Mouse (Mus musculus) forebrain, embryonic 15.5 days (tissue): ENCODE results near the gene Specc1. TPM values are rescaled to one million over a fixed set of nuclear protein-coding genes. Genes with fewer than 3 reads are reported as not detected.

Experiments
- ATAC-seq: fragments of 200-750 bp; cut with Nextera tagmentation; replicated peaks from 2 replicates; pipeline ENCODE4 v1.8.0; 2017; ENCODE audit warnings: mild to moderate bottlenecking, moderate TSS enrichment, moderate library complexity
- H3K27ac ChIP-seq: fragments of 300-500 bp; sonication (generic); replicated peaks from 2 replicates; pipeline ENCODE4 v1.5.1; 2015; ENCODE audit warnings: mild to moderate bottlenecking, inconsistent platforms
- H3K27me3 ChIP-seq: fragments of 300-500 bp; sonication (generic); 2 replicates; pipeline ENCODE4 v1.6.1; 2015; ENCODE audit warnings: inconsistent platforms
- H3K36me3 ChIP-seq: fragments of 300-500 bp; sonication (generic); 2 replicates; pipeline ENCODE4 v1.6.1; 2015; ENCODE audit warnings: mild to moderate bottlenecking, inconsistent platforms
- H3K4me1 ChIP-seq: fragments of 300-500 bp; sonication (generic); 2 replicates; pipeline ENCODE4 v1.6.1; 2015; ENCODE audit warnings: inconsistent platforms
- H3K4me2 ChIP-seq: fragments of 300-500 bp; sonication (generic); replicated peaks from 2 replicates; pipeline ENCODE4 v1.6.1; 2015; ENCODE audit warnings: mild to moderate bottlenecking, inconsistent platforms
- H3K4me3 ChIP-seq: fragments of 300-500 bp; sonication (generic); 2 replicates; pipeline ENCODE4 v1.5.1; 2015; ENCODE audit warnings: mild to moderate bottlenecking, inconsistent platforms
- H3K9ac ChIP-seq: fragments of 300-500 bp; sonication (generic); replicated peaks from 2 replicates; pipeline ENCODE4 v1.6.1; 2015; ENCODE audit warnings: mild to moderate bottlenecking, inconsistent platforms
- H3K9me3 ChIP-seq: fragments of 300-500 bp; sonication (generic); 2 replicates; pipeline ENCODE4 v1.6.1; 2016; ENCODE audit warnings: inconsistent platforms
- WGBS: fragments of 180-500 bp; shearing (Covaris S2); methylation state at CpG from one replicate; pipeline ENCODE4 v1.1.7; 2015; ENCODE audit warnings: mixed read lengths; 5-methylcytosine and 5-hydroxymethylcytosine counted together
- polyA plus RNA-seq: library from polyadenylated mRNA; unstranded; fragments of >200 nt; fragmentation: Nextera tagmentation; extraction: Ambion mirVana; gene quantifications from 2 replicates; pipeline ENCODE4 v1.2.1, GENCODE M21; 2015

Specc1 gene
- polyA plus RNA-seq, 1 experiment from 2014 or later, result 11.7 TPM

DNA sequence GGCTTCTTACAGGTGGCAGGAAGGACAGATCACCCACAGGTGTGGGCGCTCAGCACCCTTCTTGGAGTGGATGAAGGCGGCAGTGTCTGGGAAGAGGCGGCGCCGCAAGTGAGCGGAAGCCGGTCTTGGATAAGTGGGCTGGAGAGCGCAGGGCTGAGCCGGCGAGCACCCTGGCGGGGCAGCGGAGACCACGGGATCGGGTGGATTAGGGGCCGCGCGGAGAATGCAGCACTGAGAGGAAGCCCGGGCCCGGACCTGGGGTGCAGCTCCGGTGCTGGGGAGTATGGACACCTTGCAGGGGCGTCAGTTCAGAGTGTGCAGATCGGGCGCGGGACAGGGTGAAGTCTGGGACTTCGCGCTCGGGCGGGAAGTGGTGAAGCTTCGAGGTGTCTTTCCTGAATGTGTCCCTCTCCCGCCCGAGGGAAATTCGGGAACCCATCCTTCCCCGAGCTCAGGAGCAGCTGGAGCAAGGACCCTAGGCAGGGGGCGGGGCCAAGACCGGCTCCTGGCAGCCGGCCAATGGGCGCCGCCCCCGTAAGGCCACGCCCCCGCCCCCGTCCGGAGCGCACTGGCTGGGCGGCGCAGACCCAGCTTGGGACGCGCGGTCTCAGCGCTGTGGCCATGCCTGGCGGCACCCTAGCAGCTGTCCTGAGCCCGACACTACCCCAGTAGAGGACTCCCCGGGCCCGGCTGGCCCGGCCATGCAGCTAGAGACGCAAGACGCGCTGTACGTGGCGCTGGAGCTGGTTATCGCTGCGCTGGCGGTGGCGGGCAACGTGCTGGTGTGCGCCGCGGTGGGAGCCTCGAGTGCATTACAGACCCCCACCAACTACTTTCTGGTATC, 292.1 kb downstream of the Specc1 start, which contains the start of gene Adora2b:
Gene Adora2b, plus strand, starts transcription at position 584 of the 844 bp plus-strand sequence.
- Histone ChIP-seq H3K4me3 (peak within 1 kb of the TSS; percentile 59), H3K4me2 (peak within 1 kb of the TSS; percentile 97), H3K9ac (peak within 1 kb of the TSS; percentile 46), H3K36me3 (no peaks in the 10 kb centered on the region), H3K27ac (no peak within 1 kb of the TSS), H3K4me1 (peaks cover 18% of the 10 kb centered on the region), H3K27me3 (peaks cover 29% of the 10 kb centered on the region), H3K9me3 (no peaks in the 10 kb centered on the region)
- ATAC-seq, result peak; percentile 88
- 1% methylated on average over 69 of the region's 69 CpGs for WGBS

DNA sequence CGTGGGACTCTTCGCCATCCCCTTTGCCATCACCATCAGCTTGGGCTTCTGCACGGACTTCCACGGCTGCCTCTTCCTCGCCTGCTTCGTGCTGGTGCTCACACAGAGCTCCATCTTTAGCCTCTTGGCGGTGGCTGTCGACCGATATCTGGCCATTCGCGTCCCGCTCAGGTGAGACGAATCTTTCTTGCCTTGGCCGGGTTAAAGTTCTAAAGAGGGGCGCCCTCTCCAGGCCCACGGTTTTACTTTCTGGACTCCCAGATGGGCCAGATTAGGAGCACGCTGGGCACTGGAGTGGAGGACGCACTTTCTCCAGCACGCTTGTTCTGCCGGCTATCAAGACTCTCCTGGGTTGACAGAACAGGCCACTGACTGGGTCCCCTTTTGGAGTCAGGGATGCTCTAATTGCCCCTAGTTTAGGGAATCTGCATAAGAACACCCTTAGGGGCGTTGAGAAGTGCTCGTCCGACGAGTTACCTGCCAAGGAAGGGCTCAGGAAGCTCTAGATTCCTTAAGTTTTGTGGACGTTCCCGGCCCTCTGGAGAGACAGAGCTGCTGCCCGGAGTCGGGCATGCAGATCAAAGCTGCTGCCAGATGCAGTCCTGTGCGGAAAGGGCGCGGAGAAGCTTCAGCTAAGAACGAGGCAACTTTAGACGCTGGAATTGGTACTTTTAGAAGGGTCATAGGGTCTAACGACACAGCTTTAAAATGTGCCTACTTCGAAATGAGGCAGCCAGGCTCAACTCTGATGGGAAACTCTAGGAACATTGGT, 292.9 kb downstream of the Specc1 start:
- H3K9ac ChIP-seq, result peak overlapping the region; percentile 46
- H3K36me3 ChIP-seq, result no peaks in the 10 kb centered on the region
- peak overlapping the region; percentile 59 for H3K4me3 ChIP-seq
- H3K27me3 ChIP-seq, result peaks cover 29% of the 10 kb centered on the region
- H3K4me1 ChIP-seq, result peaks cover 18% of the 10 kb centered on the region
- H3K9me3 ChIP-seq, result no peaks in the 10 kb centered on the region
- H3K4me2 ChIP-seq, result peak overlapping the region; percentile 97
- WGBS, result 3% methylated on average over 35 of the region's 35 CpGs
- ATAC-seq, result peak; percentile 44
- H3K27ac ChIP-seq, result no peak overlapping the region

DNA sequence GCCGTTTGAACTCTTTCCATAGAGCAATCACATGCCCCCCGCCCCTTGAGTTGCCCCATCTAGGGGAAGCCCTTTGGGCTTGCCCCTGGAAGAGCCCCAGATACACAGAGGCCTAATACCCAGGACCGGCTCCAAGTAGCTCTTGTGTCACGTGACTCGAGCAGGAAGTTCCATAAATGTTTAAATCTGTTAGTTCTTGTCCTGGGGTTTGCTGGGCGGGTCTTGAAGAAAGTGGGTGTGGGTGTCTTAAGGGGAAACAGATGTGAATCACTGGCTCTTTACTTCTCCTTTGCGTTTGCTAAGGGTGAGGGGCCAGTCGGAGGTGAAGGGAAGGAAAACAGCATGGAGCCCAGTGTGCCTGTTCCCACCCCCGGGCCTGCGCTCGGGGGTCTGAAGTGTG, 294.5 kb downstream of the Specc1 start:
- Histone ChIP-seq H3K4me1 (peaks cover 18% of the 10 kb centered on the region), H3K9ac (no peak overlapping the region), H3K27ac (no peak overlapping the region), H3K4me3 (no peak overlapping the region), H3K27me3 (peaks cover 29% of the 10 kb centered on the region), H3K36me3 (no peaks in the 10 kb centered on the region), H3K9me3 (no peaks in the 10 kb centered on the region), H3K4me2 (no peak overlapping the region)
- ATAC-seq, result no peak
- 78% methylated on average over 11 of the region's 11 CpGs for WGBS

DNA sequence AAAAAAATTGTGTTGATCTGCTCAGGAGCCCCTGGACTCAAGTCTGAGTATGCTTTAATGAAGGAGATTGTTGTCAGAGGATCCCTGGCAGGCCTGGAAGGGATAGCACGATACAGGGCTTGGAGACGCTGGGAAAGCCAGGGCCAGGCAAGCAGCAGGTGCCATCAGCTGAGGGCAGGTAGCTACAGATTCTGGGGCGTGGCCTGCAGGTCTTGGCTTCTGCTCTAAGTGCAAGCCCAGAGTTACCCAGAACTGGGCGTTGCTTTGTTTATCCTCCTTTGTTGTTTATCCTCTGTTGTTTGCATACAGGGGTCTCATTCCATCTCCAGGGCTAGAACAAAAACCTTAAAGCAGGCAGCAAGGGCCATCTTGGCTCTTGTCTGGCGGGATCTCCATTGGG, 296.8 kb downstream of the Specc1 start:
- no peak for ATAC-seq
- Histone ChIP-seq H3K9ac (no peak overlapping the region), H3K4me3 (no peak overlapping the region), H3K36me3 (no peaks in the 10 kb centered on the region), H3K27ac (no peak overlapping the region), H3K9me3 (no peaks in the 10 kb centered on the region), H3K27me3 (peaks cover 29% of the 10 kb centered on the region), H3K4me2 (no peak overlapping the region), H3K4me1 (peaks cover 15% of the 10 kb centered on the region)
- WGBS, result 81% methylated on average over 5 of the region's 5 CpGs

DNA sequence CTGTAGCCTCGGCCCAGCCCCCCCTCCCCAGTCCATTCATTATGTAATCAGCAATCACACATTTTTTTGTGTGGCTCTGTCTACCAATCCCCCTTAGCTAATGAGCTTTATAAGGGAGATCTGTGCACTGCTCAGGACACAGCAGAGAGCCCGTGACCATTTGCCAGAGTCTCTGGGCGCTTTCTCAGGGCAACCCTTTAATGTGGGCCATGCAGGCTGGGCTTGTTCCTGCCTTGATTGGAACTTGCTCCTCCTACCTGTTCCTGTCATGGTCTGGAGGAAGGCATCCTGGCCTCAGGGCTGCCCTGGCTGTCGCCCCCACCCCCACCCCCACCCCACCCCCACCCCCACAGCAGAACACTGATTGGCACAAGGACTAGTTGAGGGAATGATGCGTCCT, 302.7 kb downstream of the Specc1 start:
- no peak for ATAC-seq
- Histone ChIP-seq H3K27me3 (no peaks in the 10 kb centered on the region), H3K4me1 (no peaks in the 10 kb centered on the region), H3K27ac (no peak overlapping the region), H3K9me3 (no peaks in the 10 kb centered on the region), H3K36me3 (no peaks in the 10 kb centered on the region), H3K4me3 (no peak overlapping the region), H3K9ac (no peak overlapping the region), H3K4me2 (no peak overlapping the region)
- 53% methylated on average over 5 of the region's 5 CpGs for WGBS

DNA sequence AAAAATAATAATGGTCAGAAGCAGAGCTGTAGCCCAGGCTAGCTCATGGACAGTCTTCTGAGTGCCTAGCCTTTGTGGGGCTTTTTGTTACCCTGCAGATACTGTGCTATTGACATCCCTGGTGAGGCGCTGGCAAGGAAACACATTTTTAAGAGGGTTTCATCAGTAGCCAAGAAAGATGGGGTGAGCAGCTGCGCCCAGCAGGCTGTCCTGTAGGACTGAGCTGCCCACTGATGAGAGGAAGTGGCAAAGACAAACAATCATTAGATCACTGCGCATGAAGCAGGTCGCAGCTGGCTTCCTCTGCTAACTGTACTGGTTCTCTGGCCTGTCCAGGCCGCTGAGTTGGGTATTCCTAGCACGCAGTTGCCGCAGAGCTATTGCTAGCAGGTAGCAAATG, 307.0 kb downstream of the Specc1 start:
- Histone ChIP-seq H3K9ac (no peak overlapping the region), H3K27ac (no peak overlapping the region), H3K4me2 (no peak overlapping the region), H3K27me3 (no peaks in the 10 kb centered on the region), H3K4me3 (no peak overlapping the region), H3K9me3 (no peaks in the 10 kb centered on the region), H3K36me3 (no peaks in the 10 kb centered on the region), H3K4me1 (peaks cover 15% of the 10 kb centered on the region)
- ATAC-seq, result no peak
- 80% methylated on average over 7 of the region's 7 CpGs for WGBS

DNA sequence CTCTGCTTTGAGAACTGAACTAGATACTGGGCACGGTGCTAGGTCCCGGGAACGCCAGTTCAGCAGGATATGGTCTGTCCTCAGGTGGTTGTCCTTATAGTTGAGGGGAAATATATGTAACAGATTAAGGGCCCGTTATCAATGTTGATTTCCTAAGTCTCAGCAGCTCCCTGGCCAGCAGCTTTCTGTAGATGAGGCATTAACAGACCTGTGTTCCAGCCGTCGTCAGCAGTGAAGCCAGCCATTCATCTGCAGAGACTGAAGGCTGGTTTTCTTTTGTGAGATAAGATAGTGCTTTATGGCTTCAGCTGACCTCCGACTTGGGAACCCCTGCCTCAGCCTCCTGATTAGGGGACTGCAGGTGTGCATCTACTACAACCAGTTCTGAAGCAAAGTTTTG, 307.5 kb downstream of the Specc1 start:
- H3K4me2 ChIP-seq, result no peak overlapping the region
- H3K4me1 ChIP-seq, result peaks cover 15% of the 10 kb centered on the region
- WGBS, result 73% methylated on average over 7 of the region's 7 CpGs
- no peaks in the 10 kb centered on the region for H3K9me3 ChIP-seq
- H3K36me3 ChIP-seq, result no peaks in the 10 kb centered on the region
- H3K4me3 ChIP-seq, result no peak overlapping the region
- H3K27ac ChIP-seq, result no peak overlapping the region
- no peaks in the 10 kb centered on the region for H3K27me3 ChIP-seq
- no peak overlapping the region for H3K9ac ChIP-seq
- ATAC-seq, result no peak

DNA sequence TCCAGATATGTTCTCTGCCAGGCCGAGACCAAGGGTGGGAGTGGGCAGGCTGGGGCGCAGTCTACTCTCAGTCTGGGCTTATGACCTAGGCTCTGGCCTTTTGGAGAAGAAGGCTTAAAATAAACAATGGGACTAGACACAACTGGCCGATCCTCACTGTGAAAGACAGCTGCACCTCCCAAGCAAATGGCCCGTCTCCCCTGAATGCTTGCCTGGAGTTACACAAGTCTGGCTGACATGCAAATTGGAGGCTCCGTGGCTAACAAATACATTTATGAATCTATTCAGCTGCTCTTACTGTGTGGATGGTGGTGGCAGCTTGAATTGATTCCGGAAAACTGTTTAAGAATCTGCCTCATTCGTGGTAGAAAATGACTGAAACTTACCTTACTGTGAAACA, 309.1 kb downstream of the Specc1 start:
- no peak overlapping the region for H3K4me2 ChIP-seq
- no peak overlapping the region for H3K4me3 ChIP-seq
- no peak overlapping the region for H3K9ac ChIP-seq
- no peaks in the 10 kb centered on the region for H3K36me3 ChIP-seq
- H3K4me1 ChIP-seq, result peaks cover 15% of the 10 kb centered on the region
- H3K9me3 ChIP-seq, result no peaks in the 10 kb centered on the region
- ATAC-seq, result no peak
- no peaks in the 10 kb centered on the region for H3K27me3 ChIP-seq
- no peak overlapping the region for H3K27ac ChIP-seq
- 60% methylated on average over 7 of the region's 7 CpGs for WGBS

DNA sequence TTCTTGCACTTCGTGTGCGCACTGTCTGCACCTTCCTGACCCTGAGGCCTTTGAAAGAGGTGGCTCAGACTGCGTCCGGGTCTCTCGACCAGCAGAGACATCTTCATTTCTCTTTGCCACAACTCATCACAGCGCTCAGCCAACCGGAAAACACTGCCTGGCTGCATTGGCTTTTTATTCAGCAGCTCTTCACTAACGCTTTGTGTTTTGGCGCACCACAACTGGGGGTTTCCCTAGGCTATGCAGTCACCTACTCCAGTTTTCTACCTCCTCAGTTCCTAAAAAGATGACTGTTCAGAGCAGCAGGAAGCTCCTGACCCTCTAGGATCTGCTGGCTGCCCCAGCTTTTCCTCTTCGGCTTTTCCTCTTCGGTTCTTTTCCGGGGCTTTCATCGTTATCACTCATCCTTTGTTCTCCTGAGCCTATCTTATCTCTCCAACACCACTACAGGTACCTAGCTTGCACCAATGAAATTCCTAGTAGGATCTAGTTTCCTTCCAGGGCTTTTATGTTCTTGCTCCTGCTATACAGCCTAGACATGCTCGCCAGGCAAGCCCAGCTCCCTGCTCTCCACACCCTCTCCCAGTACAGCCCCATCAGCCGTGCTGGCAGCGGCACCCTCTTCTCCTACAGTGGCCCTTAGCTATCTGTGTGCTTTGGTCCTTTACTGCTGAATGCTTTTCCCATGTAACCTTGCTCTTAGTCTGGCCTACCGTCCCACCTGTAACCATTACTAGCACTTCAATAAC, 310.1 kb downstream of the Specc1 start:
- no peaks in the 10 kb centered on the region for H3K36me3 ChIP-seq
- H3K27ac ChIP-seq, result no peak overlapping the region
- no peak overlapping the region for H3K9ac ChIP-seq
- no peak overlapping the region for H3K4me3 ChIP-seq
- no peaks in the 10 kb centered on the region for H3K27me3 ChIP-seq
- H3K4me2 ChIP-seq, result no peak overlapping the region
- H3K9me3 ChIP-seq, result no peaks in the 10 kb centered on the region
- 46% methylated on average over 17 of the region's 17 CpGs for WGBS
- peaks cover 15% of the 10 kb centered on the region for H3K4me1 ChIP-seq
- no peak for ATAC-seq

DNA sequence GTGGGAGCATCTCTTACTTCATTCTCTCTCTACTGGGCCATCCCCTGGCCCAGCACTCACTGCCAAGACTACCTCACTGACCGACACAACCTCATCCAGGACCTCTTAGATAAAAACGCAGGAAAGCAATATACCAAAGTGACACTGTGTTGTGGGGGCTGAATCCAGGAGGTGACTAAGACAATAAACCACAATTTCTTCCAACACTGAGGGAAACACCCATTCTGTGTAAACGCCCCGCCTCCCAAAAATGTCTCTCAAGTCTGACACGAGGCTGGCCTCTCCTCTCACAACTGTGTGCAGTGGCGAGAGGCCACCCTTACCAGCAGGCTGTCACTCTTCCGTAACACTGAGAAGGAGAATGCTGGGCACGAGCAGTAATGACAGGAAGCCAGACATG, 311.8 kb downstream of the Specc1 start:
- Histone ChIP-seq H3K9me3 (no peaks in the 10 kb centered on the region), H3K36me3 (no peaks in the 10 kb centered on the region), H3K9ac (no peak overlapping the region), H3K27me3 (no peaks in the 10 kb centered on the region), H3K4me2 (no peak overlapping the region), H3K4me3 (no peak overlapping the region), H3K4me1 (peaks cover 15% of the 10 kb centered on the region), H3K27ac (no peak overlapping the region)
- no peak for ATAC-seq
- 84% methylated on average over 8 of the region's 8 CpGs for WGBS

DNA sequence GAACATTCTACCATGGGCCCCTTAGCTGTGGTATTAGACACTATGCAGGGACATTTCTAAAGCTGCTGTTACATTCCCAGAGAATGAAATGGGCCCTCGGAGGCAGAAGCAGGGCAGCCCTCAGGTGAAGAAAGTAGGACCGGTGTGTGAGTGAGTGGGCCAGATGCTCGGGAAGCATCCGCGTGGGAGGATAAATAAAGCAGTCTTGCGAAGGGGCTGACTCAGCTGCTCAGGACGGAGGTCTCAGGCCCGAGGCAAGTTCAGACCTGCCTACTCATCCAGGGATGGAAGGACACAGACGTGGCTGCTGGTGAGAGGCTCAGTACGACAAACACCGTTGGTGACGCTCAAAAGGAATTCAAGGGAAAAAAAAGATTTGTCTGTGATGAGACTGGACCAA, 312.5 kb downstream of the Specc1 start:
- no peaks in the 10 kb centered on the region for H3K36me3 ChIP-seq
- peaks cover 15% of the 10 kb centered on the region for H3K4me1 ChIP-seq
- H3K4me2 ChIP-seq, result no peak overlapping the region

DNA sequence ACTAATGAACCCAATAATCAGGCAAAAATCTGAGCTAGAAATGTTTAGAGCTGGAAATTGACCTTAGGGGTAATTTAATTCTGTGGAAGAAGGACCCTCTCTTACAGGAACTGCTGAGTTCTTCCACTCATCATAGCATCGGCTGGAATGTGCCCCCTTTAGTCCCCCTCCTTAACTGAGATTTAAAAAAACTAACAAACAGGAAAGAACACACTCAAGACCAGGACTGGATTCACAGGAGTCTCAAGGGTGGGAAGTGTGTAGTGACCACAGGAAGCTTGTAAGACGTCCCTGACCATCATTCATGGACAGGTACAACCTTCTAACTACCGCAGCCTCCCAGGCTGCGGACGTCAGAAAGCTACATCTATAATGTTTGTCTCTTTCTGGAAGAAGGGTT, 314.3 kb downstream of the Specc1 start:
- Histone ChIP-seq H3K9me3 (no peaks in the 10 kb centered on the region), H3K9ac (no peak overlapping the region), H3K4me2 (no peak overlapping the region), H3K27ac (no peak overlapping the region), H3K27me3 (no peaks in the 10 kb centered on the region), H3K36me3 (no peaks in the 10 kb centered on the region), H3K4me3 (no peak overlapping the region), H3K4me1 (peaks cover 15% of the 10 kb centered on the region)
- 71% methylated on average over 5 of the region's 5 CpGs for WGBS
- no peak for ATAC-seq

More for the DNA sequence above, 312.5 kb downstream of the Specc1 start:
- WGBS, result 89% methylated on average over 12 of the region's 12 CpGs
- Histone ChIP-seq H3K9ac (no peak overlapping the region), H3K4me3 (no peak overlapping the region), H3K27me3 (no peaks in the 10 kb centered on the region), H3K9me3 (no peaks in the 10 kb centered on the region), H3K27ac (no peak overlapping the region)
- no peak for ATAC-seq
